Mouse (Mus musculus) lung, embryonic 16.5 days (tissue): Measurements from ENCODE around the gene Armh3. TPM values are rescaled to one million over a fixed set of nuclear protein-coding genes. Genes with fewer than 3 reads are reported as not detected.

ENCODE experiments used
- ATAC-seq: fragments of 200-750 bp; cut with Nextera tagmentation; 2 replicates; pipeline ENCODE4 v1.8.0; 2017; ENCODE audit warnings: low read depth, mild to moderate bottlenecking, moderate library complexity
- H3K27ac ChIP-seq: fragments of 300-500 bp; sonication (generic); 2 replicates; pipeline ENCODE4 v1.5.1; 2014; ENCODE audit warnings: mild to moderate bottlenecking, control low read depth, low read length
- H3K27me3 ChIP-seq: fragments of 300-500 bp; sonication (generic); 2 replicates; pipeline ENCODE4 v1.6.1; 2014; ENCODE audit warnings: low read depth, low read length, mixed read lengths; ENCODE audit not compliant: control insufficient read depth, insufficient read depth
- H3K36me3 ChIP-seq: fragments of 300-500 bp; sonication (generic); 2 replicates; pipeline ENCODE4 v1.6.1; 2014; ENCODE audit warnings: low read length; ENCODE audit not compliant: control insufficient read depth, insufficient read depth
- H3K4me1 ChIP-seq: fragments of 300-500 bp; sonication (generic); replicated peaks from 2 replicates; pipeline ENCODE4 v1.6.1; 2014; ENCODE audit warnings: low read length, mixed read lengths; ENCODE audit not compliant: control insufficient read depth, insufficient read depth
- H3K4me2 ChIP-seq: fragments of 300-500 bp; sonication (generic); 2 replicates; pipeline ENCODE4 v1.6.1; 2014; ENCODE audit warnings: low read depth, low read length, control low read depth
- H3K4me3 ChIP-seq: fragments of 300-500 bp; sonication (generic); 2 replicates; pipeline ENCODE4 v1.5.1; 2014; ENCODE audit warnings: mild to moderate bottlenecking, low read length, control low read depth
- H3K9ac ChIP-seq: fragments of 300-500 bp; sonication (generic); 2 replicates; pipeline ENCODE4 v1.6.1; 2014; ENCODE audit warnings: low read length, control low read depth
- H3K9me3 ChIP-seq: fragments of 300-500 bp; sonication (generic); 2 replicates; pipeline ENCODE4 v1.6.1; 2016; ENCODE audit warnings: low read length; ENCODE audit not compliant: control insufficient read depth
- WGBS: fragments of 180-500 bp; shearing (Covaris S2); extraction: QIAGEN DNeasy Blood & Tissue Kit; methylation state at CpG from one replicate; pipeline ENCODE4 v1.1.7; 2014; 5-methylcytosine and 5-hydroxymethylcytosine counted together
- polyA plus RNA-seq: library from polyadenylated mRNA; unstranded; fragments of >200 nt; fragmentation: Nextera tagmentation; extraction: Ambion mirVana; gene quantifications from 2 replicates; pipeline ENCODE4 v1.2.1, GENCODE M21; 2015

Armh3 gene
- polyA plus RNA-seq, 1 experiment from 2014 or later: 18.0 TPM

DNA sequence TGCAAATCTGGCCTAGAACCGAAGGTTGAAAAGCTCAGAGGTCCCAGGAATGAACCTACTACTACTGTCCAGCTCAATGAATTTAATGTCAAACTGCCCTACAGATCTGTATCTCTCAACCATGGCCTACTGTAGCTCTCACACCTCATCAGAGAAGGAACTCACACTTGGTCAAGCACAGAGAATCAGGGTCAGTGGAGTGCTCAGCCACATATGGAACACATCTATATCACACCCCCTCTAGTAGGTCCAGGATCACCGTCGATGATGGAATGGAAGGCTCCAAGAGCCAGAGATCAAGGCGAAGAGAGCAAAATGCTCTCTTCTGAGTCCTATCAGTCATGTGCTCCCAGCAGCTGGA, 150.6 kb downstream of the Armh3 start:
- H3K4me2 ChIP-seq: no peak overlapping the region
- H3K4me1 ChIP-seq: no peaks in the 10 kb centered on the region; the same call in 1 of the 2 replicates
- H3K4me3 ChIP-seq: no peak overlapping the region
- peak; percentile 41; the same call in 1 of the 2 replicates for ATAC-seq
- H3K27me3 ChIP-seq: no peaks in the 10 kb centered on the region
- no peaks in the 10 kb centered on the region; the same call in 1 of the 2 replicates for H3K36me3 ChIP-seq
- 63% methylated on average over 4 of the region's 4 CpGs for WGBS
- H3K27ac ChIP-seq: no peak overlapping the region
- no peak overlapping the region for H3K9ac ChIP-seq
- H3K9me3 ChIP-seq: no peaks in the 10 kb centered on the region

DNA sequence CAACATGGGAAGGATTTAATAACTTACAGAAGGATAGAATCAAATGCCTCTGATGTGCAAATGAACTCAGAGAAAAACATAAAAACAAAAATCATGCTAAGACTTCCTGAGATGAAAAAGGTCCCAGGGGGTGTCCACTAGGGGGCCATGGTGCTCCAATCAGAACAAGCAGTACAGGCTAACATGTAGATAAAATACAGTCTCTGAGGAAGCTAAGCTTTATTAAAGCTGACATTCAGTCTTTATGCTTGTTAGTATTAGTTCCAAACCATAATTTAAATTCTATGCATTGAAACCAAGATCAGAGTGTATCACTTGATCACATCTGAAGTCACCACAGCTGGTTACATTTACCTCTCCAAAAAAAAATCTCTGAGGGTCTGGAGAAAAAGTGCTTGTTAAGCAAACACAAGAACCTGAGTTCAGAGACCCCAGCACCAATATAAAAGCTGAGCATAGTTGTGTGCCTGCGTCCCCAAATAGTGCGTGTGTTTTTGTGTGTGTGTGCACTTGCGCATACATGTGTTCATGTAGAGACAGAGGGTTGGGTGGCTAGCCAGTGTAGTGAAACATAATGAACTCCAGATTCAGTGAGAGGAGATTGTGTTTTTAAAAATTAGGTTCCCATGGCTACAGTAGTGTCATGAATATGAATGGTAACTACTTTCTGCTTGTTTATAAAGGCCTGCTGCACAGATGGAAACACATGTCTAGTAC, 151.1 kb downstream of the Armh3 start:
- no peak overlapping the region for H3K4me3 ChIP-seq
- ATAC-seq: 0 out of 2 replicates have a peak, but pooled peaks have one; percentile 34
- H3K4me1 ChIP-seq: no peaks in the 10 kb centered on the region; the same call in 1 of the 2 replicates
- WGBS: 95% methylated on average over 3 of the region's 3 CpGs
- H3K27me3 ChIP-seq: no peaks in the 10 kb centered on the region
- no peak overlapping the region for H3K9ac ChIP-seq
- no peak overlapping the region for H3K27ac ChIP-seq
- no peaks in the 10 kb centered on the region; the same call in 1 of the 2 replicates for H3K36me3 ChIP-seq
- H3K9me3 ChIP-seq: no peaks in the 10 kb centered on the region
- no peak overlapping the region for H3K4me2 ChIP-seq

DNA sequence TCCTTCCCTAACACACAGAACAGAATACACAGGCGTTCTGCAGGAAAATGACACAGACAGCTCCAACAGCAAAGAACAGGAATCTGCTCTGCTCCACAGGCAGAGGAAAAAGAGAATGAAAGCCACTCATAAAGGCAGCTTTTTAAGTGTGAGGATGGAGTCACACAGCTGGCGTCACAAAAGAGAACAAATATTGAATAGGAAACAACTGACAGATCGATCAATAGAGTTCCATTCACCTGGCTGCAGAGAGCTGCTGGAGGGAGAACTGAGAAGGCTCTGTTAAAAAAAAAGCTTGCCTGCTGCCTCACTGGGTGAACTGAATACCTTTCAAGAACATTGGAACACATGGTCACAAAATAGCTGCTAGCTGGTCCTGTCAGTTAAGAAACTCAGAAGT, 154.1 kb downstream of the Armh3 start:
- Histone ChIP-seq H3K4me2 (no peak overlapping the region), H3K4me3 (no peak overlapping the region), H3K27me3 (no peaks in the 10 kb centered on the region), H3K36me3 (peaks cover 2% of the 10 kb centered on the region; the same call in 1 of the 2 replicates), H3K9me3 (no peaks in the 10 kb centered on the region), H3K9ac (no peak overlapping the region), H3K27ac (no peak overlapping the region), H3K4me1 (no peaks in the 10 kb centered on the region; the same call in 1 of the 2 replicates)
- ATAC-seq: no peak
- WGBS: 71% methylated on average over 3 of the region's 3 CpGs

DNA sequence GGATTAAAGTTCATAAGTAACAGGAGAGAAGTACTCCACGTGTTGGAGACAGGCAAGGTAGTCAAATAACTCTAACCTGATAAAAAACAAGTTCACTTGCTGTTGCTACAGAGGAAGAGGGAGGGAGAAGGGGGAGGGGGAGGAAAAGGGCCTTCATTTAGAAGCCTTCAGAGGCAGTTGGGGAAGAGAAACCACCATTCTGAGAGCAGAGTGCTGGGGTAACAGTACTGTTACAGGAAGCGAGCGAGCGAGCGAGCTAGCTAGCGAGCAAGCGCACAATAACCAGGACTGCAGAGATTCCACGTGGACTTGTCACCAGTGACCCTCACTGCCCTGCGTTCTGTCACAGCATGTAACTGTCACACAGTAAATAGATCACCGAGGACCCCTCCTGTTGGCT, 154.9 kb downstream of the Armh3 start:
- no peak for ATAC-seq

DNA sequence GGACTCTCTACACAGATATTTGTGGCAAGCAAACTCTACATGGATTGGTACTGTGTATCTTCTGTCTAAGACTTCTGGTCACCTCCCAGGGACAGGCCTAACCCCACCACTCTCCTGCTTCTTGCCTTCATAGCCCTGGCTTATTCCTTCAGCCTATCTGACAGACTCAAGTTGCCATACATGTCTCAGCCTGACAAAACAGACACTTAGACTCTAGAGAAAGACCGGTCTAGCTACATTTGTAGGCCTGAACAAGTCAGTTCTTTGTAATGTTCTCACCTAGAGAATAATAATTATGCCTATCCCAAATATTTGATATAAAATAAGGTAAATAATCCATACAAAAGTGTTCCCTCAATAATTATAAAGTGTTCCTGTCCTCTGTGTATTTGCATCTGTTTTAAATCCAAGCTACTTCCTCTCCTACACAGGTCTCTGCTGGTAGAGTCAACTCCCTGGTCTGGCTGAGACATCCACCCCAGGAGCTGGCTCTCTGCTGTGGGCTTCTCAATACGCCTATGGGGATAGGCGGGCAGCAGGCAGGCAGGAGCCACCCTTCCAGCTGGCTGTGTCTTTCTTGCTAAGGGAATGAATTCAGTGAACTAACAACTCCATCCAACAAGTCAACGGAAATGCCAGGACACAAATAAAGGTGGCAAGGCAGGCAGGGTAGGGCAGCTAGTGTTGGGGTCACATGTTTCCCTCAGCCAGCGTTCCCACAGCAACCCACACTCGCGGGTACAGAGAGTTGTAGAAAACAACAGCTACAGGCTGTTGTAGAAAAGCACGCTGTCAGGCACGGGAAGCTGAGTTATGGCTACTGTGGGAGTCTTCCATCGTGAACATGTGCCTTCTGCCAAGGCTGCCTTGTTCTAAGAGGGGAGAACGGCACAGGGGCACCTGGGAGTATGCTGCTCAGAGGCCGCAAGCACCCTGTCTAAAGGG, 161.0 kb downstream of the Armh3 start:
- H3K4me2 ChIP-seq: no peak overlapping the region
- ATAC-seq: peak; percentile 20; the same call in 1 of the 2 replicates
- peak overlapping the region; percentile 19; the same call in 1 of the 2 replicates for H3K27ac ChIP-seq
- H3K9me3 ChIP-seq: no peaks in the 10 kb centered on the region
- H3K9ac ChIP-seq: no peak overlapping the region
- no peak overlapping the region for H3K4me3 ChIP-seq
- H3K36me3 ChIP-seq: 0 out of 2 replicates have a peak, but pooled peaks cover 2% of the 10 kb centered on the region
- WGBS: 74% methylated on average over 12 of the region's 12 CpGs
- H3K4me1 ChIP-seq: no peaks in the 10 kb centered on the region
- H3K27me3 ChIP-seq: no peaks in the 10 kb centered on the region

More for the DNA sequence above, 154.9 kb downstream of the Armh3 start:
- H3K36me3 ChIP-seq: peaks cover 2% of the 10 kb centered on the region; the same call in 1 of the 2 replicates
- no peak overlapping the region for H3K4me2 ChIP-seq
- no peak overlapping the region for H3K27ac ChIP-seq
- no peaks in the 10 kb centered on the region for H3K27me3 ChIP-seq
- no peaks in the 10 kb centered on the region for H3K9me3 ChIP-seq
- 33% methylated on average over 10 of the region's 10 CpGs for WGBS
- no peaks in the 10 kb centered on the region; the same call in 1 of the 2 replicates for H3K4me1 ChIP-seq
- no peak overlapping the region for H3K9ac ChIP-seq
- no peak overlapping the region for H3K4me3 ChIP-seq

DNA sequence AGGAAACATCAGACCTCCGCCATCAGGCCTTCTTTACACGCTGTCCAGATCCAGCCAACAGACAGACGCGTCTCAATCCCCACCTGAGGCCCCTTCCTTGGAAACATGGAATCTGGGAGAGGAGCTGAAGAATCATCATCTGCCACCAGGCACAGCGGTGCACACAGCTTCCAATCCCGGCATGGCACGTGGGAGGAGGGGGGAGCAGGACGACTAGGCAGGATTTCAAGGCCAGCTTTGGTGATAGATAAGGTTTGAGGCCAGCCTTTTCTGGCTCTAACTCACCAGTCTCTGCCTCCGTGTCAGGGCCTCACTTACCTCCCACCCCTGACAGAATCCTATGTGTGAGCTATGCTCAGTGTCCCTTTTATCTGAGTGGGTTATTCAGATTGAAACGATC, 162.8 kb downstream of the Armh3 start:
- 79% methylated on average over 10 of the region's 10 CpGs for WGBS
- Histone ChIP-seq H3K36me3 (no peaks in the 10 kb centered on the region), H3K27ac (no peak overlapping the region), H3K4me2 (no peak overlapping the region), H3K9ac (no peak overlapping the region), H3K4me1 (no peaks in the 10 kb centered on the region), H3K4me3 (no peak overlapping the region), H3K9me3 (no peaks in the 10 kb centered on the region), H3K27me3 (no peaks in the 10 kb centered on the region)
- no peak for ATAC-seq

DNA sequence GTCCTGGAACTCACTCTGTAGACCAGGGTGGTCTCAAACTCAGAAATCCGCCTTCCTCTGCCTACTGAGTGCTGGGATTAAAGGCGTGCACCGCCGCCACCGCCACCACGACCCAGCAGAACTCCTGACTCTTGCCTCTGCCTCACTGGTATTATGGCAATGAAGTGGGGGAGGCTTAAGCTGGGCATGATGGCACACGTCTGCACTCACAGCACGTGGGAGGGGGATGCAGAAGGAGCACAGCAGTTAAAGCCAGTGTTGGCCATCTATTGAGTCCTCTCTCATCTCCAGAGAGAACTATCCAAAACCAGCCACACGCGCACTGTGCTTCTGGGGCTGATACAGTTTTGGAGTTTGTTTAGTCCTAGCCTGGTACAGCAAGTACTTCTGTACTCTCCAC, 164.6 kb downstream of the Armh3 start:
- Histone ChIP-seq H3K27me3 (no peaks in the 10 kb centered on the region), H3K4me1 (no peaks in the 10 kb centered on the region), H3K9ac (no peak overlapping the region), H3K36me3 (no peaks in the 10 kb centered on the region), H3K4me2 (no peak overlapping the region), H3K9me3 (no peaks in the 10 kb centered on the region), H3K4me3 (no peak overlapping the region), H3K27ac (no peak overlapping the region)
- ATAC-seq: no peak
- 85% methylated on average over 10 of the region's 10 CpGs for WGBS

DNA sequence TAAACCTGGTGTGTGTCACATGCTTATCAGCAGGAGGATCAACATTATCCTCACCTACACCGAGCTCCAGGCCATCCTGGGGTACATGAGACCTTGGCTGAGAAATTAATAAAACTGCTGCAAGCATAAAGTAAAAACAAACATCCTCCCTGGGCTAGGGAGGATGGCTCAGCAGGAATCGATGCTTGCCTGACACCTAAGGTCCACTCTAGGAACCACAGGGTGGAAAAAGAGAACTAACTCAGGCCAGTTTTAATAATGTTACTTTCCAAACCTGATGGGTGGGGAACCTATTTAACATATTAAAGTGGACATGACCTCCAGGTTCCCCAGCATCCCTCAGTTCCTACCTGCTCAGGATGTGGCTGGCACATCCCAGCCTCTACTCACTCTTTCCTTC, 167.6 kb downstream of the Armh3 start:
- Histone ChIP-seq H3K4me2 (no peak overlapping the region), H3K27me3 (no peaks in the 10 kb centered on the region), H3K36me3 (peaks cover 4% of the 10 kb centered on the region), H3K4me3 (no peak overlapping the region), H3K9me3 (0 out of 2 replicates have a peak, but pooled peaks cover 3% of the 10 kb centered on the region), H3K27ac (no peak overlapping the region), H3K9ac (no peak overlapping the region), H3K4me1 (no peaks in the 10 kb centered on the region)
- ATAC-seq: no peak
- WGBS: 18% methylated on average over 2 of the region's 2 CpGs

DNA sequence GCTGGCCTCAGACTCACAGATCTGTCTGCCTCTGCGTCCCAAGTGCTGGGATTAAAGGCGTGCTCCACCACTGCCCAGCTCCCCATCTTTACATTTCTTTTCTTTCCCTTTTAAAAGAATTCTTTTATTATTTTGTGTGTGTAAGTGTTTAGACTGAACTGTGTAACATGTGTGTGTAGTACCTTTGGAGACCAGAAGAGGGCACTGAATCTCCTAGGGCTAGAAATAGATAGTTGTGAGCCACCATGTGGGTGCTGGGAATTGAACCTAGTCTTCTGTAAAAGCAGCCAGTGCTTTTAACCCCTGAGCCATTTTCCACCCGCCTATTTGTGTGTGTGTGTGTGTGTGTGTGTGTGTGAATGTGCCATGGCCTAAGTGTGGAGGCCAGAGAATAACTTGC, 170.6 kb downstream of the Armh3 start:
- Histone ChIP-seq H3K9me3 (0 out of 2 replicates have a peak, but pooled peaks cover 3% of the 10 kb centered on the region), H3K9ac (no peak overlapping the region), H3K4me1 (no peaks in the 10 kb centered on the region), H3K27me3 (no peaks in the 10 kb centered on the region), H3K27ac (no peak overlapping the region), H3K4me2 (no peak overlapping the region), H3K36me3 (peaks cover 4% of the 10 kb centered on the region), H3K4me3 (no peak overlapping the region)
- no peak for ATAC-seq
- WGBS: 88% methylated on average over 3 of the region's 3 CpGs
